8 mouse cellular contexts compared by ENCODE assay signal in the genomic region with DNA sequence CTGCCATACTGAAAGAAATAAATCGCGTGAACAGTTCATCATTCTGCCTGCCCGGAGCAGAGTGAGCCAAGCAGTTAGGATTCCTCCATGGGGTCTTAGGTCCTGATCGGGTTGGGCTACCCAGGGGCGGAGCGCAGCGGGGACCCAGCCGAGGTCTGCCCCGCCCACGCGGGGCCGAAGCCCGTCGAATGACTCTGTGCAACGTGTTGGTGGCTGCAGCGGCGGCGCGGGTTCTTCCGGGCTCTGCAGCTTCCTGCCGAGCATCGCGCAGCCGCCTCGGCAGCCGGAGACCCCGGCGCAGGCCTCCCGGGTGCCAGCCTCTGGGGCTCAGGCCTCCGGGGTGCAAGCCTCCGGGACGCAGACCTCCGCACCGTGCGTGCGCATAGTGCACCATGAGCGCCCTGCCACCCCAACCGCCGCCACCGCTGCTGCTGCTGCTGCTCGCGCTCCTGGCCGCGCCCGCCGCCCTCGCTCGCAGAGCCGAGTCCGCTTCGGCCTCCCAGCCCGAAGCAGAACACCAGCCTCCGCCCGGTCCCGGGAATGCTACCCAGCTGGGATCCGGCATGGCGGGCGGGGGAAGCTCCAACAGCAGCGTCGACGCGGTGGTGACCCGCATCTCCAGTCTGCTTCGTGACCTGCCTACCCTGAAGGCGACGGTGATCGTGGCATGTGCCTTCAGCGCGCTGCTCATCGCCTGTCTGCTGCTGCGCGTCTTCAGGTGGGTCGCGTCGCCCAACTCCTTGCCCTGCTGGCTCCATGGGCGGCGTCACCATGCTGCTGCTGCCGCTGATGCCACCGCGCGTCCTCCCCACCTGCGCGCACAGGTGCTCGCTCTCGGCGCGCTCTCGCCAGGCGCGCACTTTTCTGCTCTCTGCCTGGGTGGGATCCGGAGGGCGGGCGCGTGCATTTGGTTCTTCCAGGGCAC. TPM values are rescaled to one million over a fixed set of nuclear protein-coding genes. Genes with fewer than 3 reads are reported as not detected.
DNase-seq lines count a peak whose midpoint lies in the region; ATAC-seq lines count a peak whose summit lies in the region.

A gene (plus strand): TSS at position 192 of the 925 bp plus-strand sequence.

- H3K36me3 ChIP-seq in intestine, embryonic 15.5 days, result no peaks in the 10 kb centered on the region
- no peaks in the 10 kb centered on the region for H3K36me3 ChIP-seq in megakaryocyte, embryonic 14.5 days (replicated peaks; ENCODE audit: low read length)

- peak; percentile 72 for DNase-seq in Muller cell, postnatal 12 days (ENCODE audit: inconsistent ontology term)
- peak; percentile 25 for DNase-seq in c-Kit-positive CD71-negative TER-119-negative erythroid progenitor cells, embryonic 14.5 days (ENCODE audit: low read depth)
- peak; percentile 42 for DNase-seq in gastrocnemius, postnatal 25 days
- DNase-seq in left cerebral cortex, postnatal 14 days (ENCODE audit: low spot score in 2 of 2), result peak; percentile 73 to 75
- DNase-seq in right cerebral cortex, postnatal 4 days, result peak; percentile 63
- DNase-seq in adipocyte (ENCODE audit: low spot score), result no peak

- peaks cover 8% of the 10 kb centered on the region for H3K4me1 ChIP-seq in intestine, embryonic 15.5 days (replicated peaks)
- H3K4me1 ChIP-seq in megakaryocyte, embryonic 14.5 days, result peaks cover 15% of the 10 kb centered on the region

- under 1% methylated on average over 91 of the region's 94 CpGs for WGBS in intestine, embryonic 15.5 days

- peak within 1 kb of the TSS; percentile 67 for H3K4me3 ChIP-seq in intestine, embryonic 15.5 days (replicated peaks)
- H3K4me3 ChIP-seq in megakaryocyte, embryonic 14.5 days (replicated peaks), result peak within 1 kb of the TSS; percentile 92

- H3K27ac ChIP-seq in intestine, embryonic 15.5 days, result peak within 1 kb of the TSS; percentile 65; the same call in 1 of the 2 replicates

- no peaks in the 10 kb centered on the region for H3K9me3 ChIP-seq in intestine, embryonic 15.5 days
- H3K9me3 ChIP-seq in megakaryocyte, embryonic 14.5 days, result peaks cover 6% of the 10 kb centered on the region

- ATAC-seq in intestine, embryonic 15.5 days, result peak; percentile 91

- H3K9ac ChIP-seq in intestine, embryonic 15.5 days, result peak within 1 kb of the TSS; percentile 49

- H3K27me3 ChIP-seq in intestine, embryonic 15.5 days (replicated peaks), result 0 out of 2 replicates have a peak, but pooled peaks cover 5% of the 10 kb centered on the region
- peaks cover 52% of the 10 kb centered on the region for H3K27me3 ChIP-seq in megakaryocyte, embryonic 14.5 days (replicated peaks)

- peak within 1 kb of the TSS; percentile 98 for H3K4me2 ChIP-seq in intestine, embryonic 15.5 days (replicated peaks)

- intact Hi-C loops in left cerebral cortex, postnatal 14 days (cut with DNase I), result loop anchor here (10.0 kb wide), 1 partner anchor 614 kb away; no protein-coding TSS in a partner anchor

RNA-seq across cellular contexts. Expression of the gene that starts here (rescaled TPM):
- total RNA-seq in gastrocnemius, postnatal 25 days (2021), result 1 to 10 TPM; 2.4 to 3.3 TPM
- polyA plus RNA-seq in intestine, embryonic 15.5 days (2015; fragmentation: Nextera tagmentation; extraction: Ambion mirVana), result 30.4 and 37.8 TPM in 2 replicates
- total RNA-seq in left cerebral cortex, postnatal 14 days (2021), result 10 to 100 TPM; 37.3 to 42.5 TPM
- 3.3 and 5.4 TPM in 2 replicates for polyA plus RNA-seq in megakaryocyte, embryonic 14.5 days (2012; ENCODE audit: insufficient read depth, low replicate concordance)

Comparison
In these comparisons a context has a peak if more than half of its experiments do, and no peak if none do; other contexts are left out.
1. RNA of the gene that starts here (total RNA-seq): 37.3 to 42.5 TPM in left cerebral cortex, postnatal 14 days; 2.4 to 3.3 TPM in gastrocnemius, postnatal 25 days; every median in the first group is over 4 times any median in the second.